Mouse (Mus musculus) forebrain, embryonic 15.5 days (tissue): ENCODE data around the gene Htra1. TPM values are rescaled to one million over a fixed set of nuclear protein-coding genes. Genes with fewer than 3 reads are reported as not detected.

Source experiments
- ATAC-seq: fragments of 200-750 bp; cut with Nextera tagmentation; replicated peaks from 2 replicates; pipeline ENCODE4 v1.8.0; 2017; ENCODE audit warnings: mild to moderate bottlenecking, moderate TSS enrichment, moderate library complexity
- H3K27ac ChIP-seq: fragments of 300-500 bp; sonication (generic); replicated peaks from 2 replicates; pipeline ENCODE4 v1.5.1; 2015; ENCODE audit warnings: mild to moderate bottlenecking, inconsistent platforms
- H3K27me3 ChIP-seq: fragments of 300-500 bp; sonication (generic); 2 replicates; pipeline ENCODE4 v1.6.1; 2015; ENCODE audit warnings: inconsistent platforms
- H3K36me3 ChIP-seq: fragments of 300-500 bp; sonication (generic); 2 replicates; pipeline ENCODE4 v1.6.1; 2015; ENCODE audit warnings: mild to moderate bottlenecking, inconsistent platforms
- H3K4me1 ChIP-seq: fragments of 300-500 bp; sonication (generic); 2 replicates; pipeline ENCODE4 v1.6.1; 2015; ENCODE audit warnings: inconsistent platforms
- H3K4me2 ChIP-seq: fragments of 300-500 bp; sonication (generic); replicated peaks from 2 replicates; pipeline ENCODE4 v1.6.1; 2015; ENCODE audit warnings: mild to moderate bottlenecking, inconsistent platforms
- H3K4me3 ChIP-seq: fragments of 300-500 bp; sonication (generic); 2 replicates; pipeline ENCODE4 v1.5.1; 2015; ENCODE audit warnings: mild to moderate bottlenecking, inconsistent platforms
- H3K9ac ChIP-seq: fragments of 300-500 bp; sonication (generic); replicated peaks from 2 replicates; pipeline ENCODE4 v1.6.1; 2015; ENCODE audit warnings: mild to moderate bottlenecking, inconsistent platforms
- H3K9me3 ChIP-seq: fragments of 300-500 bp; sonication (generic); 2 replicates; pipeline ENCODE4 v1.6.1; 2016; ENCODE audit warnings: inconsistent platforms
- WGBS: fragments of 180-500 bp; shearing (Covaris S2); methylation state at CpG from one replicate; pipeline ENCODE4 v1.1.7; 2015; ENCODE audit warnings: mixed read lengths; 5-methylcytosine and 5-hydroxymethylcytosine counted together
- polyA plus RNA-seq: library from polyadenylated mRNA; unstranded; fragments of >200 nt; fragmentation: Nextera tagmentation; extraction: Ambion mirVana; gene quantifications from 2 replicates; pipeline ENCODE4 v1.2.1, GENCODE M21; 2015

Gene Htra1
- 23.6 and 23.8 TPM in 2 replicates for polyA plus RNA-seq

- Histone ChIP-seq H3K4me1 (peaks cover 20% of the 10 kb centered on the region), H3K4me3 (peak within 1 kb of the TSS; percentile 55), H3K4me2 (peak within 1 kb of the TSS; percentile 79), H3K9ac (peak within 1 kb of the TSS; percentile 38), H3K27me3 (peaks cover 61% of the 10 kb centered on the region), H3K9me3 (no peaks in the 10 kb centered on the region), H3K27ac (no peak within 1 kb of the TSS), H3K36me3 (no peaks in the 10 kb centered on the region)
- ATAC-seq = peak; percentile 84
- under 1% methylated on average over 70 of the region's 70 CpGs for WGBS
Observed at GRCm38 (mm10) chr7:130935793-130936471, at the start of gene Htra1. Htra1 (plus strand) TSS chr7:130936111.

GRCm38 (mm10) chr7:130886246-130886645 lies 49.7 kb upstream of the Htra1 start:
- Histone ChIP-seq H3K4me2 (no peak overlapping the region), H3K27ac (no peak overlapping the region), H3K4me3 (no peak overlapping the region), H3K9me3 (no peaks in the 10 kb centered on the region), H3K27me3 (no peaks in the 10 kb centered on the region), H3K9ac (no peak overlapping the region), H3K36me3 (0 out of 2 replicates have a peak, but pooled peaks cover 6% of the 10 kb centered on the region), H3K4me1 (no peaks in the 10 kb centered on the region)
- 86% methylated on average over 3 of the region's 3 CpGs for WGBS
- no peak for ATAC-seq

DNA sequence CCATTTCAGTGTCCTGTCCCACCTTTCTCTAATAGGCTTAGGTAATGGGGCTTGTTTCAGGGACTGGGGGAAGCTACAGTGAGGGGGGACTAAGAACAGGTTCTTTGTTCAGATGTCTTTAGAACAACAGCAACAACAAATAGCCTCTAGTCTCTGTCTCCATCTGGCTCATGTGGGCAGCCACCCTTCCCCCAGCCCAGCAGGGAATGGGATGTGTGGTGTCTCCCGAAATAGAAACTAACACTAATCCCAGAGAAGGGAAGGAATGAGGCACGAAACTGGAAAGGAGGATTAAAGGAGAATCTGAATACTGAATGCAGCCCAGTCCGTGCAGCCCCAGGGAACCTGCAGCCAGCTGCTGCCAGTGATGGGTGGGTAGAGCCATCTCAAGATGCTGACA lies 48.0 kb upstream of the Htra1 start:
- Histone ChIP-seq H3K9me3 (no peaks in the 10 kb centered on the region), H3K27me3 (no peaks in the 10 kb centered on the region), H3K9ac (no peak overlapping the region), H3K4me2 (no peak overlapping the region), H3K4me1 (no peaks in the 10 kb centered on the region), H3K4me3 (no peak overlapping the region), H3K36me3 (peaks cover 11% of the 10 kb centered on the region; the same call in 1 of the 2 replicates), H3K27ac (no peak overlapping the region)
- WGBS = 5% methylated on average over 3 of the region's 3 CpGs
- no peak for ATAC-seq

- ATAC-seq = no peak
- no peak overlapping the region for H3K4me2 ChIP-seq
- no peaks in the 10 kb centered on the region for H3K4me1 ChIP-seq
- no peaks in the 10 kb centered on the region for H3K27me3 ChIP-seq
- no peak overlapping the region for H3K27ac ChIP-seq
- WGBS = 30% methylated on average over 2 of the region's 2 CpGs
- H3K9me3 ChIP-seq = no peaks in the 10 kb centered on the region
- H3K9ac ChIP-seq = no peak overlapping the region
- H3K36me3 ChIP-seq = peaks cover 10% of the 10 kb centered on the region; the same call in 1 of the 2 replicates
- H3K4me3 ChIP-seq = no peak overlapping the region
Observed at GRCm38 (mm10) chr7:130890871-130891270, 45.0 kb upstream of the Htra1 start.

DNA sequence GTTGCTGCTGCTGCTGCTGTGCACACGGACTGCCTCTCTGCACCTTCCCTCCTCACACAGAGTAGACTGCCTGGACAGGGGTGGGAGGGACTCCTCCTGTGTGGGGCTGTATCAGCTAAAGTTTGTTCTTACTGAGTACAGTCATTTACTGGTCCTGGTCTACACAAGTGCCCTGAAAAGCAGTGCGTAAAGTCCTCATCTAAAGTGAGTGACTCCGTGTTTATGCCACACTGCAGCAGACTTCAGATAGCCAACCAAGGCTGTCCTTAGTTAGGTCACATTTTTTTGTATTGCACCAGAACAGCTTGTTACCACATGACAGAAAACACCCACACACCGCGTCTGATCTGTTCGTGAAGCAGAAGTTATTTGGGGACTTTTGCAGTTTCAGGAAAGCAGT lies 42.9 kb upstream of the Htra1 start:
- 79% methylated on average over 6 of the region's 6 CpGs for WGBS
- Histone ChIP-seq H3K4me1 (no peaks in the 10 kb centered on the region), H3K27ac (no peak overlapping the region), H3K4me3 (no peak overlapping the region), H3K9ac (no peak overlapping the region), H3K9me3 (no peaks in the 10 kb centered on the region), H3K4me2 (no peak overlapping the region), H3K27me3 (no peaks in the 10 kb centered on the region), H3K36me3 (peaks cover 9% of the 10 kb centered on the region; the same call in 1 of the 2 replicates)
- ATAC-seq = no peak

- ATAC-seq = no peak
- Histone ChIP-seq H3K27ac (no peak overlapping the region), H3K9me3 (no peaks in the 10 kb centered on the region), H3K27me3 (no peaks in the 10 kb centered on the region), H3K9ac (no peak overlapping the region), H3K4me2 (no peak overlapping the region), H3K36me3 (peaks cover 14% of the 10 kb centered on the region; the same call in 1 of the 2 replicates), H3K4me1 (no peaks in the 10 kb centered on the region), H3K4me3 (no peak overlapping the region)
- 47% methylated on average over 9 of the region's 9 CpGs for WGBS
Observed at GRCm38 (mm10) chr7:130894931-130895617, 40.8 kb upstream of the Htra1 start.

- no peak overlapping the region for H3K27ac ChIP-seq
- 26% methylated on average over 2 of the region's 2 CpGs for WGBS
- no peak for ATAC-seq
Observed at GRCm38 (mm10) chr7:130895618-130895945, 40.3 kb upstream of the Htra1 start.

DNA sequence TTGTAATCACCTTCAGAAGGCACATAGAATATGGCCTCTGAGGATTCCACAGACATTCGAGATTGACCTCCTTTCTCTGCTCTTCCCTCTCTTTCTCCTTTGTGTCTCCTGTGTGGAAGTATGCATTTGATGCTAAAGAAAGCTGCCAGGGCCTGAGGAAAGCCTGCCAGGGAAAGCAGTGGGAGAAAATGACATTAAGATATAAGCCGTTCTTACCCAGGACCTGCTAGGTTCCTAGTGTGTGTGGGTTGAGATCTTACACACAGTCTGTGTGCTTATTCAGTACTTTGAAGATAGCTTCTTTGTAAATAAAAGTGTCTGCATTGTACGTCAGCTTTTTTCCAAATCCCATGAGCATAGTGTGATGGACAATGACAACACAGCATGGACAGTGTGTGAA lies 39.8 kb upstream of the Htra1 start:
- no peak overlapping the region for H3K4me3 ChIP-seq
- no peak overlapping the region for H3K9ac ChIP-seq
- peaks cover 14% of the 10 kb centered on the region; the same call in 1 of the 2 replicates for H3K36me3 ChIP-seq
- no peaks in the 10 kb centered on the region for H3K27me3 ChIP-seq
- no peaks in the 10 kb centered on the region for H3K4me1 ChIP-seq
- WGBS = 58% methylated on average over 3 of the region's 3 CpGs
- H3K9me3 ChIP-seq = no peaks in the 10 kb centered on the region
- no peak overlapping the region for H3K27ac ChIP-seq
- no peak for ATAC-seq
- H3K4me2 ChIP-seq = no peak overlapping the region

More at GRCm38 (mm10) chr7:130895618-130895945, 40.3 kb upstream of the Htra1 start:
- Histone ChIP-seq H3K9me3 (no peaks in the 10 kb centered on the region), H3K9ac (no peak overlapping the region), H3K4me3 (no peak overlapping the region), H3K4me1 (no peaks in the 10 kb centered on the region), H3K4me2 (no peak overlapping the region), H3K36me3 (peaks cover 14% of the 10 kb centered on the region; the same call in 1 of the 2 replicates), H3K27me3 (no peaks in the 10 kb centered on the region)

GRCm38 (mm10) chr7:130897201-130897600 lies 38.7 kb upstream of the Htra1 start:
- H3K9me3 ChIP-seq = no peaks in the 10 kb centered on the region
- no peak overlapping the region for H3K9ac ChIP-seq
- 81% methylated on average over 10 of the region's 10 CpGs for WGBS
- no peak for ATAC-seq
- no peak overlapping the region for H3K4me3 ChIP-seq
- no peak overlapping the region for H3K27ac ChIP-seq
- no peaks in the 10 kb centered on the region for H3K27me3 ChIP-seq
- peaks cover 14% of the 10 kb centered on the region; the same call in 1 of the 2 replicates for H3K36me3 ChIP-seq
- H3K4me1 ChIP-seq = no peaks in the 10 kb centered on the region
- H3K4me2 ChIP-seq = no peak overlapping the region

DNA sequence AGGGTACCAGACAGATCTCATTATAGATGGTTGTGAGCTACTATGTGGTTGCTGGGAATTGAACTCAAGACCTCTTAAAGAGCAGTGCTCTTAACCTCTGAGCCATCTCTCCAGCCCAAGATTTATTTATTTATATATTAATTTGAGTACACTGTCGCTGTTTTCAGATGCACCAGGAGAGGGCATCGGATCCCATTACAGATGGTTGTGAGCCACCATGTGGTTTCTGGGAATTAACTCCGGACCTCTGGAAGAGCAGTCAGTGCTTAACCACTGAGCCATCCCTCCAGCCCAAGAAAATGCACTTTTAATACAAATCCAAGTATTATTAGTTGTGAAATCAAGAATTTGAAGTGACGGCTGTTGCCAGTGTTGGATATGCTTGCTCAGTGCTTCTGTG lies 37.5 kb upstream of the Htra1 start:
- Histone ChIP-seq H3K4me2 (no peak overlapping the region), H3K9me3 (no peaks in the 10 kb centered on the region), H3K4me1 (no peaks in the 10 kb centered on the region), H3K9ac (no peak overlapping the region), H3K4me3 (no peak overlapping the region), H3K27me3 (no peaks in the 10 kb centered on the region), H3K27ac (no peak overlapping the region), H3K36me3 (peaks cover 8% of the 10 kb centered on the region; the same call in 1 of the 2 replicates)
- no peak for ATAC-seq
- WGBS = 82% methylated on average over 4 of the region's 4 CpGs

- H3K9ac ChIP-seq = no peak overlapping the region
- WGBS = 88% methylated on average over 5 of the region's 5 CpGs
- H3K4me1 ChIP-seq = no peaks in the 10 kb centered on the region
- no peak overlapping the region for H3K27ac ChIP-seq
- H3K4me3 ChIP-seq = no peak overlapping the region
- no peak overlapping the region for H3K4me2 ChIP-seq
- H3K27me3 ChIP-seq = no peaks in the 10 kb centered on the region
- H3K36me3 ChIP-seq = peaks cover 14% of the 10 kb centered on the region; the same call in 1 of the 2 replicates
- ATAC-seq = no peak
- no peaks in the 10 kb centered on the region for H3K9me3 ChIP-seq
Observed at GRCm38 (mm10) chr7:130900233-130900848, 35.6 kb upstream of the Htra1 start.

DNA sequence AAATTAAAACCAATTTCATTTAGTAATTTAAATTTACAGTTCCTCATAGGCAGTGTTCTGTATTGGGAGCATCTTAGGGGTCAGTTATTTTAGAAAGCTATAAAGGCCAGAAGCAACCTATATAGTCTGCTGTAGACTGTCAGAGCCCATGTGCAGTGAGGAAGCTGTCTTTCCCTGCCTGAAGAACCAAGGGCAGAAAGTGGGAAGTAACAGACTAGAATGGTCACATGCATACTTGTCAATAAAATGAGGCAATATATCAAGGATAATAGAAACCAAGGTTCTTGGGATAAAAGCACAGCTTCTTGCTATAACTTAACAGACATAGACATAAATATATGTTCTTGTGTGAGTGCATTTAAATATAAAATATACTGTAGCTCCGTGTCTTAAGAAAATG lies 33.0 kb upstream of the Htra1 start:
- H3K9ac ChIP-seq = no peak overlapping the region
- no peaks in the 10 kb centered on the region for H3K27me3 ChIP-seq
- ATAC-seq = no peak
- H3K4me3 ChIP-seq = no peak overlapping the region
- H3K4me2 ChIP-seq = no peak overlapping the region
- peaks cover 14% of the 10 kb centered on the region; the same call in 1 of the 2 replicates for H3K36me3 ChIP-seq
- WGBS = 93% methylated on average over 1 of the region's 1 CpGs
- no peak overlapping the region for H3K27ac ChIP-seq
- no peaks in the 10 kb centered on the region for H3K9me3 ChIP-seq
- no peaks in the 10 kb centered on the region for H3K4me1 ChIP-seq
